Mouse (Mus musculus) hindbrain, embryonic 13.5 days (tissue): ENCODE results near the gene Gpr182. TPM values are rescaled to one million over a fixed set of nuclear protein-coding genes. Genes with fewer than 3 reads are reported as not detected.
A peak's percentile ranks its signal among the peaks of the same experiment; 100 is the strongest.

Experiments
- ATAC-seq: fragments of 200-750 bp; cut with Nextera tagmentation; 2 replicates; pipeline ENCODE4 v1.8.0; 2017; ENCODE audit warnings: moderate TSS enrichment; ENCODE audit not compliant: low FRiP score
- H3K27ac ChIP-seq: fragments of 300-500 bp; sonication (generic); 2 replicates; pipeline ENCODE4 v1.5.1; 2015; ENCODE audit warnings: inconsistent platforms, mild to moderate bottlenecking, moderate library complexity
- H3K27me3 ChIP-seq: fragments of 300-500 bp; sonication (generic); 2 replicates; pipeline ENCODE4 v1.6.1; 2015; ENCODE audit warnings: mild to moderate bottlenecking, inconsistent platforms
- H3K36me3 ChIP-seq: fragments of 300-500 bp; sonication (generic); 2 replicates; pipeline ENCODE4 v1.6.1; 2015; ENCODE audit warnings: mild to moderate bottlenecking, inconsistent platforms
- H3K4me1 ChIP-seq: fragments of 300-500 bp; sonication (generic); replicated peaks from 2 replicates; pipeline ENCODE4 v1.6.1; 2015; ENCODE audit warnings: inconsistent platforms
- H3K4me2 ChIP-seq: fragments of 300-500 bp; sonication (generic); 2 replicates; pipeline ENCODE4 v1.6.1; 2015; ENCODE audit warnings: inconsistent platforms, mild to moderate bottlenecking, moderate library complexity
- H3K4me3 ChIP-seq: fragments of 300-500 bp; sonication (generic); 2 replicates; pipeline ENCODE4 v1.5.1; 2015; ENCODE audit warnings: mild to moderate bottlenecking, inconsistent platforms
- H3K9ac ChIP-seq: fragments of 300-500 bp; sonication (generic); 2 replicates; pipeline ENCODE4 v1.6.1; 2015; ENCODE audit warnings: mild to moderate bottlenecking, inconsistent platforms
- H3K9me3 ChIP-seq: fragments of 300-500 bp; sonication (generic); 2 replicates; pipeline ENCODE4 v1.6.1; 2016; ENCODE audit warnings: inconsistent platforms
- WGBS: fragments of 180-500 bp; shearing (Covaris S2); methylation state at CpG from one replicate; pipeline ENCODE4 v1.1.7; 2015; 5-methylcytosine and 5-hydroxymethylcytosine counted together
- polyA plus RNA-seq: library from polyadenylated mRNA; unstranded; fragments of >200 nt; fragmentation: Nextera tagmentation; extraction: Ambion mirVana; gene quantifications from 2 replicates; pipeline ENCODE4 v1.2.1, GENCODE M21; 2015

The Gpr182 gene
- polyA plus RNA-seq, 1 experiment from 2014 or later = 0.81 TPM

GRCm38 (mm10) chr10:127736266-127736665 is 15.3 kb downstream of the Gpr182 start:
- WGBS = 82% methylated on average over 2 of the region's 2 CpGs
- Histone ChIP-seq H3K27ac (no peak overlapping the region), H3K27me3 (0 out of 2 replicates have a peak, but pooled peaks cover 7% of the 10 kb centered on the region), H3K36me3 (no peaks in the 10 kb centered on the region; the same call in 1 of the 2 replicates), H3K4me2 (no peak overlapping the region), H3K9ac (no peak overlapping the region), H3K9me3 (no peaks in the 10 kb centered on the region), H3K4me1 (peaks cover 19% of the 10 kb centered on the region), H3K4me3 (no peak overlapping the region)
- no peak for ATAC-seq

DNA sequence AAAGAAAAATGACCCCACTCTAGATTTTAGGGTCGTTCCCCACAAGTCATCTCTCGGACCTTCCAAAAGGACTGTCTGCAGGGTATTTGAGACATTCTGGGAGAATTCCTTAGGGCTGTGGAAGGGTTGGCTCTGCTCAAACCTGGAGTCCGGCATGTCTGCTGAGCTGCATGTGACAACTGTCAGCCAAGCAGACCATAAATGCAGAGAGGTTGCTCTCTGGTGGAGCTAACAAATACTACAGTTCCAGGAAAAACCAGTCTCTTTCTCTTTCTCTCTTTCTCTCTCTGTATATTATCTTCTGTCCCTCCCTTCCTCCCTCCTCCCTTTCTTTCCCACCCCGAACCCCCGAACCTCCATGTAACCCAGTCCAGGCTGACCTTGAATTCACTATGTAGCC is 17.1 kb downstream of the Gpr182 start:
- H3K27me3 ChIP-seq = 0 out of 2 replicates have a peak, but pooled peaks cover 12% of the 10 kb centered on the region
- no peak overlapping the region for H3K9ac ChIP-seq
- no peak overlapping the region for H3K4me3 ChIP-seq
- H3K4me2 ChIP-seq = no peak overlapping the region
- no peak for ATAC-seq
- no peak overlapping the region for H3K27ac ChIP-seq
- no peaks in the 10 kb centered on the region for H3K36me3 ChIP-seq
- WGBS = 59% methylated on average over 5 of the region's 5 CpGs
- no peaks in the 10 kb centered on the region for H3K9me3 ChIP-seq
- peaks cover 18% of the 10 kb centered on the region for H3K4me1 ChIP-seq

- no peaks in the 10 kb centered on the region for H3K36me3 ChIP-seq
- peaks cover 21% of the 10 kb centered on the region for H3K4me1 ChIP-seq
- no peak overlapping the region for H3K4me2 ChIP-seq
- 43% methylated on average over 5 of the region's 5 CpGs for WGBS
- H3K4me3 ChIP-seq = no peak overlapping the region
- H3K27ac ChIP-seq = peak overlapping the region; percentile 40; the same call in 1 of the 2 replicates
- no peak for ATAC-seq
- H3K9me3 ChIP-seq = no peaks in the 10 kb centered on the region
- no peak overlapping the region for H3K9ac ChIP-seq
- H3K27me3 ChIP-seq = 0 out of 2 replicates have a peak, but pooled peaks cover 19% of the 10 kb centered on the region
Measured at GRCm38 (mm10) chr10:127731397-127731796, 20.1 kb downstream of the Gpr182 start.

DNA sequence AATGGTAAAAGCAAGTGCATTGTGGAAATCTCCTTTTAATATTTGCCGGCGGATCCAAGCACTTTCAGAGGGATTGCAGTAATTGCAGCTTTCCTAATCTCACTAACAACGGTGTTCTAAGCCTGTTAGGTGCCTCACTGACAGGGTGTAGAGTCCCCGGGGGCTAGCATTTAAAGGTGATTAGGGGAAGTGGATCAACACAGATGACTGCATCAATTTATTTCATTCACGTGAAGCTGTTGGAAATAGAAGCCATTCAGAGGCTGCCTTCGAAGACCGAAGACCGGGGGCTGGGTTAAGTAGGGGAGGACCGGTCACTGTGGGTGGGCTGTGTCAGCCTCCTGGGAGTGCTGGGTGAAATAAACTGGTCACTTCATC is 20.6 kb downstream of the Gpr182 start:
- H3K4me1 ChIP-seq = peaks cover 21% of the 10 kb centered on the region
- H3K27me3 ChIP-seq = 0 out of 2 replicates have a peak, but pooled peaks cover 17% of the 10 kb centered on the region
- H3K27ac ChIP-seq = peak overlapping the region; percentile 40; the same call in 1 of the 2 replicates
- H3K9me3 ChIP-seq = no peaks in the 10 kb centered on the region
- no peak for ATAC-seq
- no peak overlapping the region for H3K9ac ChIP-seq
- no peak overlapping the region for H3K4me3 ChIP-seq
- 33% methylated on average over 9 of the region's 9 CpGs for WGBS
- no peaks in the 10 kb centered on the region for H3K36me3 ChIP-seq
- no peak overlapping the region for H3K4me2 ChIP-seq

DNA sequence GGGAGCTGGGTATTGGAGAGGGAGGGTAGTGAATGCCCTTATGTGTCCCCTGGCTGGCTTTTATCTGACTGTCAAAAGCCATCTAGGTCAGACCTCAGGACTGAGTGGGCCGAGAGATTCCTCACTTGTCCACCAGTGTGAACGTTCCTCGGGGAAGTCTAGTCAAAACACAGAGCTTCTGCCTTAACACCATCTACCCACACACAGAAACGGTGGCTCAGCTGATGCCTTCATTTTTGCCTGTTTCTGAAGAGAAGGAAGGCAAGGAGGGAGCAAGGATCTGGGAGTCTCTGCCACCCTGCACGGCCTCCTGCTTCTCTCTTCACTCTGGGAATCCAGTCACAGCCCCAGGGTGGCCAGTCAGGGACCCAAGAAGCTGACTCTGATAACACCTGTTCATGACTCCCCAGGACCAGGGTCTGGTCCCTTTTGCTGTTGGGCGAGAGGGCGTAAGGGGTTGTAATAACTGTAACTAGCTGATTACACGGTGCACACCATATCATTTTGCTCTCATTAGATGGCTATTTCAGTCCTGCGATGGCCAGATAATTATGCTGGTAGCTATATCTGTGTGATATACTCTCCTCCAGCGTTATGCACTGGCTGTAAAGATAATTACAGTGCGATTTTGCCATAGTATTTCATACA is 21.1 kb downstream of the Gpr182 start:
- H3K36me3 ChIP-seq = no peaks in the 10 kb centered on the region
- peak overlapping the region; percentile 40 for H3K27ac ChIP-seq
- H3K9me3 ChIP-seq = no peaks in the 10 kb centered on the region
- H3K4me1 ChIP-seq = peaks cover 21% of the 10 kb centered on the region
- no peak overlapping the region for H3K4me2 ChIP-seq
- 61% methylated on average over 11 of the region's 11 CpGs for WGBS
- H3K9ac ChIP-seq = peak overlapping the region; percentile 24; the same call in 1 of the 2 replicates
- 0 out of 2 replicates have a peak, but pooled peaks cover 22% of the 10 kb centered on the region for H3K27me3 ChIP-seq
- H3K4me3 ChIP-seq = no peak overlapping the region
- no peak for ATAC-seq

DNA sequence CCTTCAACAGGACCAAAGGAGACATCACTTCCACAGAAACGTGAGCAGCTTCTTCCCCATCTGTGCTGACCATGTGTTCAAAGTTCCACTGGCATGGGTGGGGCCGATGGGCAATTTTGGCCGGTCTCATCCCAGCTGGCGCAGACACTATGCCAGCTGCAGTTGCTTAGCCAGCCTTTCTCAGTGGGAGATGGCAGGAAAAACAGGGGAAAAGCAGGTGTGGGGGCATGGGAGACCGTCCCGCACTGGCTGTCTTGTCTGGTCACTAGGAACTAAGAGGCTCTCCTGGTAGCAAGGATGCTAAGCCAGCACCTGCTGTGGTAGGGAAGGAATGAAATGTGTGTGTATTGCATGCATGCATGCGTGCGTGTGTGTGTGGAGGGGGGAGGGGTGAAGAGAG is 23.1 kb downstream of the Gpr182 start:
- 0 out of 2 replicates have a peak, but pooled peaks cover 18% of the 10 kb centered on the region for H3K27me3 ChIP-seq

GRCm38 (mm10) chr10:127725136-127725535 is 26.4 kb downstream of the Gpr182 start:
- no peak for ATAC-seq
- no peak overlapping the region for H3K4me2 ChIP-seq
- no peak overlapping the region for H3K4me3 ChIP-seq
- WGBS = 90% methylated on average over 3 of the region's 4 CpGs
- H3K4me1 ChIP-seq = peaks cover 31% of the 10 kb centered on the region
- no peak overlapping the region for H3K27ac ChIP-seq
- H3K36me3 ChIP-seq = no peaks in the 10 kb centered on the region
- no peaks in the 10 kb centered on the region for H3K9me3 ChIP-seq
- H3K27me3 ChIP-seq = peaks cover 27% of the 10 kb centered on the region; the same call in 1 of the 2 replicates
- H3K9ac ChIP-seq = no peak overlapping the region

More for the DNA sequence above, 23.1 kb downstream of the Gpr182 start:
- no peaks in the 10 kb centered on the region for H3K9me3 ChIP-seq
- peaks cover 21% of the 10 kb centered on the region for H3K4me1 ChIP-seq
- no peaks in the 10 kb centered on the region for H3K36me3 ChIP-seq
- no peak overlapping the region for H3K4me2 ChIP-seq
- 0 out of 2 replicates have a peak, but pooled peaks have one; percentile 21 for ATAC-seq
- no peak overlapping the region for H3K9ac ChIP-seq
- no peak overlapping the region for H3K4me3 ChIP-seq
- 77% methylated on average over 8 of the region's 8 CpGs for WGBS
- no peak overlapping the region for H3K27ac ChIP-seq

DNA sequence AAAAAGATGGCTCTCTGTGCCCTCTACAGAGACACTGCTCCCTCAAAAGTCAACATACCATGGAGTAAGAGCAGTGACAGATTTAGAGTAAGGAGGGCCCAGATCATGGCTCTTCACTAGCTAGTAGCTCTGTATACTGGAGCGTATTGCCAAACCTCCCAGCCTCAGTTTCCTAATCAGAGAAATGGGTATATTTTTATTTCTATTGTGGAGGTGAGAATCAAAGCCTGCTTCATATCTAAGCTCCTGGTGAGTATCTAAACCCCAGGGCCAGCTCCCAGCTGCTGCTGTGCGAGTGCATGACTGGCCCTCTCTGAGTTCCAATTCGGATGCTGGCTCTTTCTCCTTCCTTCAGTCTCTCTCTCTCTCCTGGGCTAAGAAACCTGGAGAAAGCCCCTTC is 27.4 kb downstream of the Gpr182 start, which contains the start of gene Tac2:
Gene Tac2, plus strand, starts transcription at position 301 of the 400 bp plus-strand sequence.
- 83% methylated on average over 3 of the region's 3 CpGs for WGBS
- Histone ChIP-seq H3K27me3 (peaks cover 23% of the 10 kb centered on the region; the same call in 1 of the 2 replicates), H3K4me2 (no peak within 1 kb of the TSS), H3K9me3 (no peaks in the 10 kb centered on the region), H3K4me1 (peaks cover 30% of the 10 kb centered on the region), H3K36me3 (no peaks in the 10 kb centered on the region), H3K4me3 (no peak within 1 kb of the TSS), H3K27ac (no peak within 1 kb of the TSS), H3K9ac (no peak within 1 kb of the TSS)
- ATAC-seq = no peak

- Histone ChIP-seq H3K4me1 (peaks cover 24% of the 10 kb centered on the region), H3K9ac (peak overlapping the region; percentile 49), H3K36me3 (no peaks in the 10 kb centered on the region), H3K27me3 (peaks cover 15% of the 10 kb centered on the region; the same call in 1 of the 2 replicates), H3K4me3 (0 out of 2 replicates have a peak overlapping the region, but pooled peaks have one; percentile 4), H3K27ac (peak overlapping the region; percentile 44; the same call in 1 of the 2 replicates), H3K9me3 (no peaks in the 10 kb centered on the region), H3K4me2 (peak overlapping the region; percentile 35)
- 11% methylated on average over 20 of the region's 20 CpGs for WGBS
- peak; percentile 55; the same call in 1 of the 2 replicates for ATAC-seq
Measured at GRCm38 (mm10) chr10:127721671-127722418, 29.7 kb downstream of the Gpr182 start.

GRCm38 (mm10) chr10:127712736-127713135 is 38.8 kb downstream of the Gpr182 start:
- no peaks in the 10 kb centered on the region for H3K4me1 ChIP-seq
- no peak overlapping the region for H3K4me3 ChIP-seq
- no peaks in the 10 kb centered on the region for H3K9me3 ChIP-seq
- no peak overlapping the region for H3K4me2 ChIP-seq
- no peak overlapping the region for H3K27ac ChIP-seq
- H3K9ac ChIP-seq = no peak overlapping the region
- 81% methylated on average over 6 of the region's 6 CpGs for WGBS
- H3K27me3 ChIP-seq = no peaks in the 10 kb centered on the region
- ATAC-seq = no peak
- no peaks in the 10 kb centered on the region for H3K36me3 ChIP-seq

GRCm38 (mm10) chr10:127710331-127710730 is 41.2 kb downstream of the Gpr182 start:
- 87% methylated on average over 13 of the region's 13 CpGs for WGBS
- no peaks in the 10 kb centered on the region for H3K4me1 ChIP-seq
- ATAC-seq = no peak
- no peak overlapping the region for H3K9ac ChIP-seq
- no peaks in the 10 kb centered on the region for H3K36me3 ChIP-seq
- H3K27me3 ChIP-seq = no peaks in the 10 kb centered on the region
- no peak overlapping the region for H3K4me3 ChIP-seq
- no peaks in the 10 kb centered on the region for H3K9me3 ChIP-seq
- no peak overlapping the region for H3K4me2 ChIP-seq
- no peak overlapping the region for H3K27ac ChIP-seq

- no peak for ATAC-seq
- whole genome bisulfite sequencing = 90% methylated on average over 3 of the region's 3 CpGs
- no peak overlapping the region for H3K4me2 ChIP-seq
- no peak overlapping the region for H3K4me3 ChIP-seq
- H3K9ac ChIP-seq = no peak overlapping the region
- no peak overlapping the region for H3K27ac ChIP-seq
- H3K36me3 ChIP-seq = no peaks in the 10 kb centered on the region
- H3K9me3 ChIP-seq = no peaks in the 10 kb centered on the region
- no peaks in the 10 kb centered on the region for H3K27me3 ChIP-seq
- H3K4me1 ChIP-seq = no peaks in the 10 kb centered on the region
Measured at GRCm38 (mm10) chr10:127708850-127709370, 42.6 kb downstream of the Gpr182 start.
